Mouse (Mus musculus): ENCODE results near the gene Eng. TPM values are rescaled to one million over a fixed set of nuclear protein-coding genes. Genes with fewer than 3 reads are reported as not detected.

Gene Eng
- total RNA-seq (2023), result 19.8 TPM

GRCm38 (mm10) chr2:32646379-32647056, at the start of gene Eng:
Gene Eng (plus strand): TSS chr2:32646595.

DNA sequence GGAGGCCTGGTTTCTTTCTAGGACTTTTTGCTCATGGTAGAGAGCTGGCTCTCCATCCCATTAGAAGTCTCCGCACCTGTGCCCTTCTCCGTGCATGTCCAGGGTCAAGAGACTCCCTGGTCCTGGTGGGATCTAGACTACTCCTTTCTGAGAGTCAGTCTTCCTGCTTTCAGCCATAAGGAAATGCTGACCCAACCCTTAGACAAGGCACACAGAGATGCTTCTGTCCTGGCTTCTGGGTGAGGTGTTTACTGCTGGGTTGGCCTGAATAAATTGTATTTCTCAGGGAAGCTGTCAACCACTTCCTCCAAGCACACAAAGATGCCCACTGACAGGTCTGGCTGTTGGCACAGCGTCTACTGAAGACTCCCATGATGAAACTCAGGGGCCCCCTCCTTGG, 47.0 kb upstream of the Eng start, which contains the start of gene St6galnac6:
St6galnac6 (plus strand) TSS at position 301 of the 400 bp plus-strand sequence.

DNA sequence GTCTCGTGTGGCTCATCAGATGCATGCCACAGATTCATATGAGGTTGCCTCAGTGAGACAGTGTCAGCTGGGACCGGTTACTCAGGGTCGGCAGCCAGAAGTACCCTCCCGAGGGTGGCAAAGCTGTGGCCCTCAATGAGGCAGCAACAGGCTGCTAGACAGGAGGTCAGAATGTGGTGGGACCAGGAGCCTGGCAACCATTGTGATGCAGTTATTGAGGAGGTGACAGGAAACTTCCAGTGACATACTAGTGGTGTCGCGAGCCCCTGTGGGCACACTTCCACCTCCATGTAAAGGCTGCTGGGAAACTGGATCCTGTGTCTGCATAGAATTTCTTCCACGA, 24.9 kb upstream of the Eng start, which contains the start of gene Ak1:
Ak1 (plus strand) TSS at position 242 of the 343 bp plus-strand sequence.

GRCm38 (mm10) chr2:32704021-32704421, 57.6 kb downstream of the Eng start, which contains the start of gene Fpgs:
Gene Fpgs (minus strand): TSS chr2:32704145.

GRCm38 (mm10) chr2:32712934-32713817, 66.8 kb downstream of the Eng start, which contains the start of gene Cdk9:
Gene Cdk9 (minus strand): TSS chr2:32713076.

GRCm38 (mm10) chr2:32720681-32721229, 74.4 kb downstream of the Eng start, which contains the start of gene Sh2d3c:
Gene Sh2d3c (plus strand): TSS chr2:32721055.

Other genes with a start within 250 kb of the Eng start
- 4.7 TPM for gene Naif1, start 196.1 kb upstream of the Eng start, total RNA-seq (2023)
- gene Slc25a25, start 195.2 kb upstream of the Eng start, total RNA-seq (2023), result 65.7 TPM
- gene Fam102a, start 111.3 kb upstream of the Eng start, total RNA-seq (2023), result 137 TPM
- gene Dpm2, start 75.7 kb upstream of the Eng start, total RNA-seq (2023), result 63.7 TPM
- 0.89 TPM for gene Pip5kl1, start 71.8 kb upstream of the Eng start, total RNA-seq (2023)
- not detected for gene 9430097D07Rik, start 70.9 kb upstream of the Eng start, total RNA-seq (2023)
- 21.0 TPM for gene St6galnac4, start 59.5 kb upstream of the Eng start, total RNA-seq (2023)
- 2.3 TPM for gene St6galnac6, start 46.9 kb upstream of the Eng start, total RNA-seq (2023)
- gene Ak1, start 24.8 kb upstream of the Eng start, total RNA-seq (2023), result not detected
- 28.2 TPM for gene Fpgs, start 57.5 kb downstream of the Eng start, total RNA-seq (2023)
- gene Cdk9, start 66.5 kb downstream of the Eng start, total RNA-seq (2023), result 99.3 TPM
- 102 TPM for gene Sh2d3c, start 74.5 kb downstream of the Eng start, total RNA-seq (2023)
- gene 6330409D20Rik, start 94.4 kb downstream of the Eng start, total RNA-seq (2023), result not detected
- 27.7 TPM for gene Tor2a, start 110.6 kb downstream of the Eng start, total RNA-seq (2023)
- gene Ttc16, start 129.0 kb downstream of the Eng start, total RNA-seq (2023), result not detected
- 3.4 TPM for gene Ptrh1, start 129.2 kb downstream of the Eng start, total RNA-seq (2023)
- not detected for gene Cfap157, start 137.8 kb downstream of the Eng start, total RNA-seq (2023)
- 0.86 TPM for gene Stxbp1, start 200.7 kb downstream of the Eng start, total RNA-seq (2023)
- gene Fam129b, start 229.5 kb downstream of the Eng start, total RNA-seq (2023), result 0.61 TPM